Mouse (Mus musculus): ENCODE results near the gene Tjp1. TPM values are rescaled to one million over a fixed set of nuclear protein-coding genes. Genes with fewer than 3 reads are reported as not detected.

The Tjp1 gene
- total and polyA plus RNA-seq, 3 experiments: not detected

Other genes starting within 250 kb of the Tjp1 start
- 4.2 TPM in 2 replicates for gene Tarsl2, start 117.1 kb upstream of the Tjp1 start, total RNA-seq (2012; rRNA removed)
- 3.7 and 4.0 TPM in 2 replicates for gene Tarsl2, start 117.1 kb upstream of the Tjp1 start, total RNA-seq (2014; rRNA removed)
- gene Tarsl2, start 117.1 kb upstream of the Tjp1 start, polyA plus RNA-seq (2012; ENCODE audit: insufficient read length, low read depth): 3.3 and 3.7 TPM in 2 replicates
- gene Tm2d3, start 163.4 kb upstream of the Tjp1 start, total RNA-seq (2012; rRNA removed): 129 and 150 TPM in 2 replicates
- 229 and 235 TPM in 2 replicates for gene Tm2d3, start 163.4 kb upstream of the Tjp1 start, total RNA-seq (2014; rRNA removed)
- gene Tm2d3, start 163.4 kb upstream of the Tjp1 start, polyA plus RNA-seq (2012; ENCODE audit: insufficient read length, low read depth): 118 and 122 TPM in 2 replicates